Mouse (Mus musculus): Measurements from ENCODE around the gene Zfp354c.

Zfp354c gene

DNA sequence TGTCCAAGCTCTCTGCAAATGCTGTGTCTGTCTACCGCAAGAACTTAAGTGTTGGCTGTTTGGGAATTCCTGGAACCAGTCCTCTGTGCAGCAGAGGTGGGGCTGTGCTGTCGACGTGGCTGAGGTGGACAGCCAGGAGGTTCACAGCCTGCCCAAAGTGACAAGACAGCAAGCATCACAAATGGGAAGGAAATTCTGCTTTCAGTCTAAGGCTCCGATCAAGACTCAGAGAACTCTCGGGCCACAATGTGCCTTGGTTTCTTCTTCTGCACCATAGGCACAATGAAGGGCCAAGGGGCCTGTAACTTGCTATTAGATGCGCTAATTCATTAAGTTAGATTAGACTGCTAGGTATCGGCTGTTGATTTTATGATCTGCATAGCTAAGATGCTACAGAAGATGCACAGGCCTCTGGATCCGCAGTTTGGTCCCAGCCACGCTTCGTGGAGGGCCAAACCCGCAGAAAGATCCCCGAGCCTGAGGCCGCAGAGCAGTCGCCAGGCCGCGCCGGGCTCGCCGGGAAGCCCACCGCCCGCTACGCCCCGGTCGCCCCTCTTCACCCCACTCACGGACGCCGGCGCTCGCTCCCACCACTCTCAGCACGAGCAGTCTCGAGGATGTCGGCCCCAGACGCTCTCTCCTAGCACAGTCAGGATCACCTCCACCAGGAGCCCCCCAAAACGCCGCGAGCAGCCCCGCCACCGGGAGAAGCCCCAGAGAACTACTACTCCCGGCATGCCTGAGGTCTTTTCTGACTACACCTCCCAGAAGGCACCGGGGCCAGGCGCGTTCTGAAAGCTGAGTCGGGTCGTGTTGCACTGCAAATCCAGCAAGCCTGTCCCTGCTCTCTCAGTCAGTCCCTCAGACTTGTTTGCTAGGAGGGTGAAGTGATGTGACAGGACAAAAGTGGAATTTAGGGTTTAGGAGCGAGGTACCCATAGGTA is at the start of gene Zfp354c:
TSS of gene Zfp354c (minus strand) at position 715 of the 944 bp plus-strand sequence.
- peak; percentile 81 for DNase-seq (ENCODE audit: low spot score)

DNA sequence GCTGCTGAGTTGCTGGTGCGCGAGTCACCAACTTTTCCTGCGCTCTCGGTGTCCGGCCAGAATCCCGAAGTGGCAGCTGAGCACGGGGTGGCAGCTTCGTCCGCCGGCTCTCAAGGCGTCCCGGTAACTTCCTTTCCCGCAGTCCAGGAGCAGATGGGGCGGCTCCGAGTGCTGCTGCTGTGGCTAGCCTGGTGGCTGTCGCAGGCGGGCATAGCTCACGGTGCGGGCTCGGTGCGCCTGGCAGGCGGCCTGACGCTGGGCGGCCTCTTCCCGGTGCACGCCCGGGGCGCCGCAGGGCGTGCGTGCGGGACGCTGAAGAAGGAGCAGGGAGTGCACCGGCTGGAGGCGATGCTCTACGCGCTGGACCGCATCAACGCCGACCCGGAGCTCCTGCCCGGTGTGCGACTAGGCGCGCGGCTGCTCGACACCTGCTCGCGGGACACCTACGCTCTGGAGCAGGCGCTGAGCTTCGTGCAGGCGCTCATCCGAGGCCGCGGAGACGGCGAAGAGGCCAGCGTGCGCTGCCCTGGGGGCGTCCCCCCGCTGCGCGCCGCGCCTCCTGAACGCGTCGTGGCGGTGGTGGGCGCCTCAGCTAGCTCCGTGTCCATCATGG is 23.6 kb upstream of the Zfp354c start:
- no peak for DNase-seq (ENCODE audit: low spot score)

DNA sequence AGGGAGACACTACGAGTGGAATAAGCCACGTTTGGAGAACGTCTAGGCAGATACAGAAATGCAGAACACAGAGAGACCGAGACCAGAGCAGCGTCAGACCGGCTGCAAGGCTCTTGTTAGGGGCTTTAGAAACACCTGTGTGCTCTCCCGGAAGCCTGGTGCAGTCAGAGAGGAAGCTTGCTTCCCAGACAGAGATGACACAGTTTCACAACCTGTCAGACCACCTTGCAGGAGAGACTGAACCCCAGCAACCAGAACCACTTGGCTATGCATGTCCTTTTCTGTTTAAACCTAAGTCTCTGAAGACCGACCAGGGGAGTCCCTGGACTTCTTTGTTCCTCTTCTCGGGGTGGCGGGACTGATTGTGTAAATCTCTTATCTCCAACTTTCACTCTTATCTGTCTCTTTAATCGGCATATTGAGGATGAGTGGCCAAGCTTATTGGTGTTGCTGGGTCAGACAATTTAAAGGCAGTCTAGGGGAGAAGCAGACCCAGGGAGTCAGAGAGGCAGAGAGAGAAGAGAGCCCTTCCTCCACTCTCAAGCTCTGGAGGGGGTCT is 22.7 kb upstream of the Zfp354c start, which contains the start of gene Grm6:
TSS of gene Grm6 (plus strand) at position 509 of the 559 bp plus-strand sequence.
- DNase-seq (ENCODE audit: low spot score), result no peak

DNA sequence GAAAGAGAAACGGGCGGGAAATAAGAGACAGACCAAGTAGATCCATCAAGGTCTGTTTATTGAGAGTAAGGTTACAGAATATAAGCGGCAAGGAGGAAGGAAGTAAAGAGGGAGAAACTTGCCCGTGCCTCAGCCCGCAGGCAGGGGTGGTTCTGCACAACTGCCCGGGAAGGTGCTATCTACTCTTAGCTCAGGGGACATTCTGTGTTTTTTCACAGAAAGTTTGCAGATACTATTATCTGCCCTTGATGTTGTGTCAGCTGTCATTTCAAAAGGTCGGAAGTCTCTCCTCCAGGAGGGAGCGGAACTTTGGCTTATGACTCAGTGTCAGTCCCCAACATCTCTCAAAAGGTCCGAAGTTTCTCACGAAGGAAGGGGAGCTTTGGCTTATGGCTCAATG is 21.8 kb upstream of the Zfp354c start:
- DNase-seq (ENCODE audit: low spot score), result no peak

DNA sequence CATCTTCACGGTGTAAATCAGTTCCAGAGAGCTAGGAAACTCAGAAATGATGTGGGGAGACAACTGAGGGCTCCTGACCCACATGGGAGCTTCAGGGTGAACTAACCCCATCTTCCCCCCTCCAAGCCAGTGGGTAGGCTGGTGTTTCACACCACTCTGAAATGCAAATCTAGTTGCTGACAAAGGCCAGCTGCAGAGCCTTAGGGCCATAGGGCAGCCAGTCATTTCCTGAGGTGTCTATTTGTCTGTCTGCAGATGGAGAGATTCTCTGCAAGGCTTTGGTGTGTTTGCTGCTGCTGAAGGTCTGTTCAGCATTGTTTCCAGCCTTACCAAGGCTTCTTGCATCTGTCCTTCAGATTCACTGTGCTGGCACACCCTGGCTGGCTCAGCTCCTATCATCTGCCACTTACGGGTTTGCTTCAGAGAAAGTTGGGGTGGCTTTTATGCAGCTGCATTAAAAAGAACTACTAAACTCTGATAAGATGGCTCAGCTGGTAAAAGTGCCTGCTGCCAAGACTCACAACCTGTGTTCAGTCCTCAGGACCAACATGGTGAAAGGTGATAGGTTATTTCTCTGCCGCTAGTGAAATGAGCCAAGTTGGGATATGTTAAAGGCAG is 21.1 kb upstream of the Zfp354c start:
- DNase-seq (ENCODE audit: low spot score), result no peak

DNA sequence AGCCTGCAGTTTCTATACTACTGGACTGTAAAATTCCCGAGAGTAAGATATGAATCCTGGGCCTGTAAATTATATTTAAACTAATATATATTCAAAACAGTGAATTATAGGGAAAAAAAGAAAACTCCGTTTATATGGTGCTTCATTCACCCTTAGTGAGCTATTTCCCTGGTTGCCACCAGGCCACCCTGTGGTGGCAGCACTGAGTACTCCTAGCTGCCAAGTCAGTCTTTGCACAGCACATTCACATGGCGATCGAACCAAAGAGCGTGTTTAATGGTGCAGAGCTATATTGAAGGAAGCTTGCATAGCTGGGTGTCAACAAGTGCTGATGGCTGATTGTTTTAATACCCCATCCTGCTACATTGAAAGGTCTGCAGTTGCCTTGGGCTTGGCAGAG is 19.5 kb upstream of the Zfp354c start:
- DNase-seq (ENCODE audit: low spot score), result no peak

DNA sequence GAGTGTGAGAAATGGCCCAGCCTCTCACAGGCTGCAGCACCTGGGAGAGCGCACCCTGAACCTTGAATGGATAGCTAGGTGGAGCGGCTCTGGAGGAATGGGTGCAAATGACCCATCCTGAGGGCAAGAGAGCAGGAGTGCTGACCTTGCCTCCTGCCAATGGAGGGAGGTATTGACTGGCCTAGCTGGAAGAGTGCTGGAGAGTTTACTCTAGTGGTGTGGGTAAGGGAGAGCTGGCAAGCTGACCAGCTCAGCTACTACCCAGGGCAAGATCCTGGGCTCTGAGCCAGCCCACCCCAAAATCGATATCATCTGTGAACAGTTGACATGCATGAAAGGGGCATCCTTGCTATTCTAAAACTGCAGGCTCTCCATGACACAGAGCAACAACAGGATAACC is 18.4 kb upstream of the Zfp354c start:
- DNase-seq (ENCODE audit: low spot score), result no peak

DNA sequence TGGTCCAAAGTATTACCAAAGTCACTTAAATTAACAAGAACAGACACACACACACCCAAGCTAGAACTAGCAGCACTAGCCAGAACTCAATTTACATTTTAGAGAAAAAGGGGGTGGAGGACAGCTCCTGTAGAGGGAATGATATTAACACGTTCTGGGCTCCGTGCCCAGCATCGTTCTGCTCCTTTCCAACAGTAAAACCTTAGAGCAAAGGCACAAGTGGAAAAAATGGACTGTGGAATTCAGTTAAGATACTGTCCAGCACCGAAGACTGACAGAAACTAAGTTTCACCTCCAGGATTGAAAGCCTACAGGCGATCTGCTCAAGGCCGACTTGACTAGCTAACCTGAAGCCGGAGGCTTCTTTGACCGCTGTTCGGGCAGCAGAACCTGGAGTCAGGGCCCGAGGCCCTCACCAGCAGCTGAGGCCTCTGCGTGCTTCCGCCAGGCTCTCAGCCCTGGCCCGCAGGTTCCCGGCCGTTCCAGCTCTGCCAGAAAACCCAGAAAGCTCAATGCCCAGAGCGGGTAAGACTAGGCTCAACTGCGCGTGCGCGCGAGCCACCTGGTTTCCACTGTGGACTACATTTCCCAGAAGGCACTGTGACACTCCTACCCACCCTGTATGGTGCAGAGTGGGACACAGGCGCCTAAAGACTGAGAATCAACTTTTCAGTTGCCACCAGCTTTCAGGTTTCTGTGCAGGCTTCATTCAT is 13.7 kb upstream of the Zfp354c start, which contains the start of gene Zfp879:
TSS of gene Zfp879 (minus strand) at position 530 of the 713 bp plus-strand sequence.
- DNase-seq (ENCODE audit: low spot score), result peak; percentile 92

DNA sequence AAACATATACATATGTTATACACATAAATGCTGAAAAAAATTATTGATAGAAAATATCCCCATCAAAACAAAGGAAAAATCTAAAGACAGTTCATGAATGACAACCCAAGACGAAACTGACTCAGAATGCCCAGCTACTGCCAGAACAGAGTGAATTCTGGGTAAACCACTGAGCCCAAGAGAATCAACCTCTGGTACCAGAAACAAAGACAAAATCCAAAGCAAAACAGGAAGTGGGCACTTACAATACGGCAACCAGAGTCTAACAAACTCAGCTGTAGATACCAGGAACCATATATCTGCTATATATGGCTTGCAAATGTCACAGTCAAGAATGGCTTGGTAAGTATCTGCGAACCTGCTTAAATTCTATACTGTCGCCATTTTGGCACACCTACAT is 8.2 kb upstream of the Zfp354c start:
- DNase-seq (ENCODE audit: low spot score), result peak; percentile 35

DNA sequence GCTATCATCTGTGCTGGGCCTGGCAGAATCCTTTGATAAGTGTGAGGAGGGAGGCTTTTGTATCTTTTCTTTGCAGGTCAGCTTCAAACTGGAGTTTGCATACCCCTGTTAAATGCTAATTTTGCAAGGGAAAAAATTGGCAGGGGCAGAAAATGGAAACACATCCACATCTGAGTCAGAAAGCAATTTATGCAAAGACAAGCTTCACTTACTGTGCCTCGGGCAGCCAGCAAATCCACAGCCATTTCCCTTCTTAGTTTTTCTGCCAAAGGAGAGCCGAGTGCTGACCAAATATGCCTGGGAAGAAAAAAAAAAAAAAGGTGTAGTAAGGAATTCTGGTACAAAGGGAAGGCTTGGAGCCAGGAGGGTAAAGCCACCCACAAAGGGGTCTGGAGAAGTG is 1.3 kb downstream of the Zfp354c start:
- no peak for DNase-seq (ENCODE audit: low spot score)

DNA sequence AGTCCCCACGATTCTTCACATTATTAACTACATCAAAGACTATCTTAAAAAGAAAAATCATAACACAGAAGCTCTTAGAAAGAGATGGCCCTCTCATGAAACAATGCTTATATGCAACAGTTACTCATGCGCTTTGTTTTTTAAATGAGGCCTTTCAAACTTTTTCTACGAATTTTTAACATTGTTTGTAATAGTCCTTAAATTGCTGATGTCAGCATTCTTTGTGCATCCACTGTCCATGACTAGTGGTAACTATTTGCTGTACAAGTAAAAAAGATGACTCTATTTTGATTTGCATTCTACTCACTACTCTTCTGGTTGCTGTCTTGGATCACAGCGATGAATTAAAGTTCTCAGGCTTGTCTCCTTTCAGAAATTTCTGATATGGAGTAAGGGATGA is 13.3 kb downstream of the Zfp354c start:
- DNase-seq (ENCODE audit: low spot score), result no peak

DNA sequence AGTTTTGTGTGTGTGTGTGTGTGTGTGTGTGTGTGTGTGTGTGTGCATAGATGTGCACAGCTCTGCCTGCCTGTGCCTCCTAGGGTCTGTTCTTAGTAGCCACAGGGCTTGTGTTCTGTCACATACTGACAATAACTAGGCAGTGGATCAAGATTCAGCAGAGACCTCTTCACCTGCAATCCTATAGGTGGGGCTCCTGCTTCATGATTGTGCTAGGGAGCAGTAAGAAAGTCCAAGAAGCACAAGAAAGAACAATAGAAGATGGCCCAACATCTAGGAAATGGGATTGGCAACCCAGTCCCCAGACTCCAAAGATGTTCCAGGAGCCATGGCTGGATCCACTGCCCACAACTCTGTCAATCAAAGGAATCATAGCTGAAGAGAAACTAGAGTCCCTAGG is 28.7 kb downstream of the Zfp354c start:
- no peak for DNase-seq (ENCODE audit: low spot score)

DNA sequence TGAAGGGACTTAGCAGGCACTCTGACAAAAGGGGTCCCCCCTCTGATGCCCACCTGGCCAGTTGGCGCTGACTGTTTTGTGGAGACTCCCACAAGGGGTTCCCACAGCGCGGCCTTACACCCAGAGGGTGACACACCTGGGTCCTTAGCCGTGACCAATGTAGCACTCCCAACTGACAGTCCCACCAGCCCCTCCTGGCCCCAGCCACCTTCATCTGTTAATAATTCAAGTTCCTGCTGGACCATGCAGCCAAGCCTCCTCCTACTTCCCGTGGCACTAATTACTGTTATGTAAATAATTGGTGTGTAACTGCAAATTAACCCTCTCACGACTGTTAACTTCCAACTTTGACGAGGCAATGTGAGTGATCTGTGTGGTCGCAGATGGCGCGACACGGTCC is 29.9 kb downstream of the Zfp354c start:
- no peak for DNase-seq (ENCODE audit: low spot score)

DNA sequence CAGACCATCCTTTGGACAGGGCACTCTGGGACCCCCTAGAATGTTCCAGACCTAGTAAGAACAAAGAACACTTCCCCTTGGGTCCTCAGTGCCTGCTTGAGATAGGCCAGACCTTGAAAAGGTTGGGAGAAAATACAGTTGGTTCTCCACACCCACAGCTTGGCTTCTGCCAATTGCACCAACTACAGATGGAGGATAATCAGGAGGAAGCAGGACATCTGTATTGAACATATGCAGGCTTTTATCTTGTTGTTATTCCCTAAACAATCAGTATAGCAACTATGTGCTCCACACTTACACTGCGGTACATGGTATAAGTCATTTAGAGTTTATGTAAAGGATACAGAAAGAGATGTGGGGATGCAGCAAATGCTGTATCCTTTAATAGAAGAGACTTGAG is 56.5 kb downstream of the Zfp354c start:
- no peak for DNase-seq (ENCODE audit: low spot score)

DNA sequence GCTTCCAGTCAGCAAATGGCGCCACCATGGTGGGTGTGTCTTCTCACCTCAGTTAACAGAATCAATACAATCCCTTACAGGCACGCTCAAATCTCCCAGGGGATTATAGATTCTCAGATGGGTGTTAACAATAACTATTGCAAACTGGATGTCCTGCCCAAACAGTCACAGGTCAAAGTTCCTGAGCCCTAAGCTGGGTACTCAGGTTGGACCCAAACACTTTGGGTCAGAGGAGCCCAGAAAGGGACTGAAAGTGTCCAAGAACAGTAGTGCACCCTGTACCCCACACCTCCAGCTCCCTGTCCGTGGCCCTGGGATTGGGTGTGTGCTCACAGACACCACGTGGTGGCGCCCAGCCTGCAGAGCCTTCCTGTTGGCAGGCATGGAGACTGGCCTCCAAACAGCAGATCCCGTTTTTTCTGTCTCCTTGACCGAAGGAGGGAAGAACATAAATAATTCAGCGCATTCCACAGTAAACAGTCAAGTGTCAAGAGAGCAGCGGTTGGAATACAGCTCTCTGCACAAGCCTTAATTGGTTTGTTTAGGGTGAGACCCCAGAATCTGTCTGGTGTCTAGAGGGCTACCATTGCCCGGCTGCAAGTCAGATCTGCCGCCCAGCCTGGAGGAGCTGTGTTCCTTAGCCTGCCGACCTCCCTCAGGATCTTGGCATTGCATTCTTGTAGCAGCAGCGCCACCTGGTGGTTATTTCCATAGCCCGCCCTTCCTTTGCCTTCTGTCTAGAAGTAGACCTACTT is 58.4 kb downstream of the Zfp354c start:
- peak; percentile 77 for DNase-seq (ENCODE audit: low spot score)

DNA sequence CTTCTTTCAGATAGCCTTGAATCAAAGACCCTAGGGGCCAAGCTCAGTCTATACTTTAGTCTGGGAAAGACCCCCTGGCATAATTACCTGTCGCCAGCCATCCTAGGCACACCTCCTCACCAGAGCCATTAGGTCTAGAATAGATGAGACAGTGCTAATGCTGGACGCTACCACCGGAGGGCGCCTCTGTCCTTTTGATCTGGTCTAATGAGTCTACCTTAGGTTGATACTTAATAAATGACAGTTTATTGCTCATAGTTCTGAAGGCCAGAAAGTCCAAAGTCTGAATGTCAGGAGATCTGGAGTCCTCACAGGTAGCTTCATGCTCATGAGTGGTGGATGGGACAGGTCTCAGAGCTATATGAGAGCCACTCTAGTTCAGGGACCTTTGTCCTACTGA is 60.5 kb downstream of the Zfp354c start:
- peak; percentile 21 for DNase-seq (ENCODE audit: low spot score)

DNA sequence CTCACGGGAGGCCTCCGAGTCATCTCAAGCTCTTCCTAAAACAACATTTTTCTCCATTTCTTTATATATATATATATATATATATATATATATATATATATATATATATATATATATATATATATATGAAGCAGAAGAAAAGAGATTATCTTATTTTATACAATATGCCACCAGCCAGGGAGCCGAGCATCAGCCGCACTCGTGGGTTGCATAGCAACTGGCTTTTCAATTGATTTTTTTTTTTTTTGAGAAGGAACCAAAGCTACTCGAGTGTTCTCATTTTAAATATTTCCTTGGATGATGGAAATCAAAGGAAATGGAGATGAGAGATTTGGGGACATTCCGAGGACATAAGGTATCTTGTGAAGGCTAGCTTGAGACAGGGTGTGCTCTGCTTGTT is 61.1 kb downstream of the Zfp354c start:
- no peak for DNase-seq (ENCODE audit: low spot score)
